12 mouse cellular contexts compared by ENCODE assay signal in the genomic region with DNA sequence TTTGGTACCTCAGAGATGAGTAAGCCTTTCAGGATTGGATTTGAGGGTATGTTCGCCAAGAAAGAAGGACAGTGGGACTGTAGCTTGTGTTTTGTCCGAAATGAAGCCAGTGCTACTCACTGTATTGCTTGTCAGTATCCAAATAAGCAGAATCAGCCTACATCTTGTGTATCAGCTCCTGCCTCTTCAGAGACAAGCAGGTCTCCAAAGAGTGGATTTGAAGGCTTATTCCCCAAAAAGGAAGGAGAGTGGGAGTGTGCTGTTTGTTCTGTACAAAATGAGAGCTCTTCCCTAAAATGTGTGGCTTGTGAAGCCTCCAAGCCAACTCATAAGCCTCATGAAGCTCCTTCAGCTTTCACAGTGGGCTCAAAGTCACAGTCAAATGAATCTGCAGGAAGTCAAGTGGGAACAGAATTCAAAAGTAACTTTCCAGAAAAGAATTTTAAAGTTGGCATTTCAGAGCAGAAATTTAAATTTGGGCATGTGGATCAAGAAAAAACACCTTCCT.
"Had no signal": no experiment of that assay in that cellular context is flagged by ENCODE, and none has a peak within 500 bp of the region (broad histone marks: within the 10 kb centered on the region; RNA-seq: fewer than 3 reads in every experiment).

No protein-coding gene starts in this region.

- H3K27me3 ChIP-seq: limb, embryonic 13.5 days; midbrain, embryonic 13.5 days had no signal

- ATAC-seq: lung, postnatal 0 days; midbrain, embryonic 13.5 days had no signal

- H3K27ac ChIP-seq: kidney, postnatal 0 days; limb, embryonic 13.5 days; liver, embryonic 14.5 days; midbrain, embryonic 13.5 days had no signal

- H3K4me1 ChIP-seq: limb, embryonic 13.5 days; midbrain, embryonic 13.5 days had no signal

- H3K9me3 ChIP-seq: limb, embryonic 13.5 days; midbrain, embryonic 13.5 days had no signal

- H3K4me3 ChIP-seq: limb, embryonic 13.5 days; midbrain, embryonic 13.5 days had no signal

- DNase-seq: kidney, adult 9 months; kidney, postnatal 36 days; lung, adult 2 months; lung, postnatal 36 days; right cerebral cortex, postnatal 4 days; spleen, adult 18-20 months; thymus, postnatal 36 days had no signal

- H3K9ac ChIP-seq: limb, embryonic 13.5 days; liver, embryonic 14.5 days; midbrain, embryonic 13.5 days had no signal

- H3K4me2 ChIP-seq: limb, embryonic 13.5 days; midbrain, embryonic 13.5 days had no signal
